In genomic region chr13:107008174-107008573, GRCm38 (mm10) we compare ENCODE assay signal across 22 mouse cellular contexts.
"Had no signal": no experiment of that assay in that cellular context is flagged by ENCODE, and none has a peak within 500 bp of the region (broad histone marks: within the 10 kb centered on the region; RNA-seq: fewer than 3 reads in every experiment).

No protein-coding gene starts in this region.

- H3K4me3 ChIP-seq: midbrain, embryonic 10.5 days; midbrain, embryonic 12.5 days; myocyte; neural tube, embryonic 13.5 days; neural tube, embryonic 15.5 days; stomach, embryonic 15.5 days had no signal

- H3K36me3 ChIP-seq: midbrain, embryonic 10.5 days; midbrain, embryonic 12.5 days; neural tube, embryonic 13.5 days; neural tube, embryonic 15.5 days; stomach, embryonic 15.5 days had no signal

- H3K4me2 ChIP-seq: lung, embryonic 14.5 days; midbrain, embryonic 12.5 days; neural tube, embryonic 13.5 days; neural tube, embryonic 15.5 days; stomach, embryonic 15.5 days had no signal

- ATAC-seq: midbrain, embryonic 16.5 days had no signal

- H3K9ac ChIP-seq: lung, embryonic 14.5 days; midbrain, embryonic 12.5 days; neural tube, embryonic 13.5 days; neural tube, embryonic 15.5 days; stomach, embryonic 15.5 days had no signal

- DNase-seq: lung, adult 18-20 months; lung, embryonic 14.5 days; lung, postnatal 10 days; lung, postnatal 4 days; midbrain, embryonic 14.5 days; retina, postnatal 1 day; right cerebral cortex, adult 18-20 months; right cerebral cortex, postnatal 25 days; right cerebral cortex, postnatal 4 days; spleen, adult 18-20 months; thymus, adult 2 months; thymus, postnatal 25 days; thymus, postnatal 4 days had no signal

- H3K27me3 ChIP-seq: megakaryocyte, embryonic 14.5 days; midbrain, embryonic 12.5 days; neural tube, embryonic 13.5 days; neural tube, embryonic 15.5 days; stomach, embryonic 15.5 days had no signal

- H3K9me3 ChIP-seq: megakaryocyte, embryonic 14.5 days; midbrain, embryonic 10.5 days; midbrain, embryonic 12.5 days; neural tube, embryonic 13.5 days; neural tube, embryonic 15.5 days; stomach, embryonic 15.5 days had no signal

- H3K27ac ChIP-seq: midbrain, embryonic 10.5 days; midbrain, embryonic 12.5 days; neural tube, embryonic 13.5 days; neural tube, embryonic 15.5 days; stomach, embryonic 15.5 days; stomach, postnatal 0 days had no signal
